Mouse (Mus musculus) heart, postnatal 0 days (tissue): ENCODE results near the gene Stxbp5. TPM values are rescaled to one million over a fixed set of nuclear protein-coding genes. Genes with fewer than 3 reads are reported as not detected.

Source experiments
- ATAC-seq: fragments of 200-750 bp; cut with Nextera tagmentation; 2 replicates; pipeline ENCODE4 v1.8.0; 2017; ENCODE audit warnings: low read depth, moderate number of reproducible peaks, moderate library complexity; ENCODE audit not compliant: insufficient read depth
- DNase-seq: peaks from one replicate; pipeline ENCODE4 v3.0.0-alpha.2; 2016; ENCODE audit warnings: low spot score
- H3K27ac ChIP-seq: fragments of 300-500 bp; sonication (generic); 2 replicates; pipeline ENCODE4 v1.5.1; 2014; ENCODE audit warnings: low read depth, mild to moderate bottlenecking
- H3K27me3 ChIP-seq: fragments of 300-500 bp; sonication (generic); 2 replicates; pipeline ENCODE4 v1.6.1; 2014; ENCODE audit warnings: low read length, mixed read lengths; ENCODE audit not compliant: control insufficient read depth, insufficient read depth
- H3K36me3 ChIP-seq: fragments of 300-500 bp; sonication (generic); replicated peaks from 2 replicates; pipeline ENCODE4 v1.6.1; 2014; ENCODE audit warnings: low read length, mixed read lengths; ENCODE audit not compliant: control insufficient read depth, insufficient read depth
- H3K4me1 ChIP-seq: fragments of 300-500 bp; sonication (generic); 2 replicates; pipeline ENCODE4 v1.6.1; 2014; ENCODE audit warnings: antibody characterized with exemption; ENCODE audit not compliant: control insufficient read depth, insufficient read depth
- H3K4me2 ChIP-seq: fragments of 300-500 bp; sonication (generic); 2 replicates; pipeline ENCODE4 v1.6.1; 2014; ENCODE audit warnings: low read depth, mild to moderate bottlenecking, low read length, moderate library complexity
- H3K4me3 ChIP-seq: fragments of 300-500 bp; sonication (generic); 2 replicates; pipeline ENCODE4 v1.5.1; 2014; ENCODE audit warnings: low read depth, low read length
- H3K9ac ChIP-seq: fragments of 300-500 bp; sonication (generic); replicated peaks from 2 replicates; pipeline ENCODE4 v1.6.1; 2014; ENCODE audit warnings: low read depth, low read length, mixed read lengths
- H3K9me3 ChIP-seq: fragments of 300-500 bp; sonication (generic); replicated peaks from 2 replicates; pipeline ENCODE4 v1.6.1; 2016; ENCODE audit warnings: low read length; ENCODE audit not compliant: control insufficient read depth
- CTCF ChIP-seq: IDR thresholded peaks from 2 replicates; pipeline ENCODE4 v1.5.1; 2016; ENCODE audit warnings: antibody characterized with exemption, control low read depth, low read depth
- EP300 ChIP-seq: IDR thresholded peaks from 2 replicates; pipeline ENCODE4 v1.6.1; 2016; ENCODE audit warnings: antibody characterized with exemption, low read depth
- WGBS: fragments of 180-500 bp; shearing (Covaris S2); extraction: QIAGEN DNeasy Blood & Tissue Kit; methylation state at CpG from one replicate; pipeline ENCODE4 v1.1.7; 2014; 5-methylcytosine and 5-hydroxymethylcytosine counted together
- polyA plus RNA-seq: library from polyadenylated mRNA; unstranded; fragments of >200 nt; fragmentation: Nextera tagmentation; extraction: Ambion mirVana; gene quantifications from 2 replicates; pipeline ENCODE4 v1.2.1, GENCODE M21; 2015
- total RNA-seq: library from RNA; depleted of rRNA; stranded (reverse); fragments of >200 nt; gene quantifications from 2 replicates; pipeline ENCODE4 v1.2.3, GENCODE M21; 2014; ENCODE audit warnings: low replicate concordance

The Stxbp5 gene
- total and polyA plus RNA-seq, 2 experiments from 2014 or later, result 1.5 to 10.6 TPM

GRCm38 (mm10) chr10:9859476-9859875, 41.4 kb downstream of the Stxbp5 start:
- WGBS, result 92% methylated on average over 3 of the region's 3 CpGs

GRCm38 (mm10) chr10:9857850-9858249, 43.0 kb downstream of the Stxbp5 start:
- Histone ChIP-seq H3K27ac (no peak overlapping the region), H3K4me2 (no peak overlapping the region), H3K36me3 (0 out of 2 replicates have a peak, but pooled peaks cover 8% of the 10 kb centered on the region), H3K27me3 (no peaks in the 10 kb centered on the region), H3K9me3 (no peaks in the 10 kb centered on the region), H3K4me3 (no peak overlapping the region), H3K9ac (no peak overlapping the region), H3K4me1 (no peaks in the 10 kb centered on the region)
- DNase-seq, result no peak
- 83% methylated on average over 2 of the region's 2 CpGs for WGBS
- no peak for ATAC-seq
- TF ChIP-seq CTCF, result no peak
- TF ChIP-seq EP300, result no peak

More at GRCm38 (mm10) chr10:9859476-9859875, 41.4 kb downstream of the Stxbp5 start:
- Histone ChIP-seq H3K4me1 (no peaks in the 10 kb centered on the region), H3K9ac (no peak overlapping the region), H3K4me3 (no peak overlapping the region), H3K36me3 (0 out of 2 replicates have a peak, but pooled peaks cover 8% of the 10 kb centered on the region), H3K9me3 (no peaks in the 10 kb centered on the region), H3K27ac (no peak overlapping the region), H3K4me2 (no peak overlapping the region), H3K27me3 (no peaks in the 10 kb centered on the region)
- DNase-seq, result no peak
- ATAC-seq, result no peak
- TF ChIP-seq EP300 (no peak), CTCF (no peak)

GRCm38 (mm10) chr10:9856792-9857191, 44.1 kb downstream of the Stxbp5 start:
- Histone ChIP-seq H3K9ac (no peak overlapping the region), H3K4me2 (no peak overlapping the region), H3K9me3 (peaks cover 2% of the 10 kb centered on the region; the same call in 1 of the 2 replicates), H3K27ac (no peak overlapping the region), H3K4me3 (no peak overlapping the region), H3K4me1 (no peaks in the 10 kb centered on the region), H3K27me3 (no peaks in the 10 kb centered on the region), H3K36me3 (0 out of 2 replicates have a peak, but pooled peaks cover 9% of the 10 kb centered on the region)
- ATAC-seq, result no peak
- TF ChIP-seq CTCF (no peak), EP300 (no peak)
- WGBS, result 58% methylated on average over 9 of the region's 9 CpGs
- no peak for DNase-seq

GRCm38 (mm10) chr10:9846408-9846807, 54.5 kb downstream of the Stxbp5 start:
- Histone ChIP-seq H3K27me3 (no peaks in the 10 kb centered on the region), H3K27ac (no peak overlapping the region), H3K9me3 (no peaks in the 10 kb centered on the region; the same call in 1 of the 2 replicates), H3K9ac (no peak overlapping the region), H3K36me3 (peaks cover 6% of the 10 kb centered on the region; the same call in 1 of the 2 replicates), H3K4me2 (no peak overlapping the region), H3K4me1 (no peaks in the 10 kb centered on the region), H3K4me3 (no peak overlapping the region)
- ATAC-seq (no peak), DNase-seq (no peak)
- no peak for TF ChIP-seq EP300
- no peak for TF ChIP-seq CTCF
- WGBS, result 79% methylated on average over 4 of the region's 4 CpGs

- no peaks in the 10 kb centered on the region for H3K27me3 ChIP-seq
- no peaks in the 10 kb centered on the region for H3K9me3 ChIP-seq
- TF ChIP-seq EP300 (no peak), CTCF (no peak)
- 73% methylated on average over 7 of the region's 7 CpGs for WGBS
- H3K27ac ChIP-seq, result no peak overlapping the region
- no peak for DNase-seq
- ATAC-seq, result no peak
- H3K4me1 ChIP-seq, result no peaks in the 10 kb centered on the region
- 0 out of 2 replicates have a peak, but pooled peaks cover 7% of the 10 kb centered on the region for H3K36me3 ChIP-seq
- H3K4me2 ChIP-seq, result no peak overlapping the region
- no peak overlapping the region for H3K4me3 ChIP-seq
- H3K9ac ChIP-seq, result no peak overlapping the region
Measured at GRCm38 (mm10) chr10:9839408-9839807, 61.5 kb downstream of the Stxbp5 start.

GRCm38 (mm10) chr10:9834986-9835385, 65.9 kb downstream of the Stxbp5 start:
- no peak overlapping the region for H3K4me2 ChIP-seq
- H3K9me3 ChIP-seq, result no peaks in the 10 kb centered on the region
- ATAC-seq (no peak), DNase-seq (no peak)
- no peak overlapping the region for H3K4me3 ChIP-seq
- H3K9ac ChIP-seq, result no peak overlapping the region
- no peak overlapping the region for H3K27ac ChIP-seq
- WGBS, result 81% methylated on average over 4 of the region's 4 CpGs
- no peaks in the 10 kb centered on the region for H3K4me1 ChIP-seq
- peaks cover 16% of the 10 kb centered on the region; the same call in 1 of the 2 replicates for H3K36me3 ChIP-seq
- no peaks in the 10 kb centered on the region for H3K27me3 ChIP-seq
- no peak for TF ChIP-seq EP300
- TF ChIP-seq CTCF, result no peak
